Mouse (Mus musculus) B cell, adult 2 months (primary cell): ENCODE measurements around the gene Ndnf.

Experiments used
- DNase-seq, 2 experiments: peaks; one replicate each; pipeline ENCODE4 v3.0.0; 2022

Ndnf gene

GRCm38 (mm10) chr6:65671451-65671850 is at the start of gene Ndnf:
Gene Ndnf, plus strand, starts transcription at chr6:65671590.
- peak; percentile 36 to 44 for DNase-seq

DNA sequence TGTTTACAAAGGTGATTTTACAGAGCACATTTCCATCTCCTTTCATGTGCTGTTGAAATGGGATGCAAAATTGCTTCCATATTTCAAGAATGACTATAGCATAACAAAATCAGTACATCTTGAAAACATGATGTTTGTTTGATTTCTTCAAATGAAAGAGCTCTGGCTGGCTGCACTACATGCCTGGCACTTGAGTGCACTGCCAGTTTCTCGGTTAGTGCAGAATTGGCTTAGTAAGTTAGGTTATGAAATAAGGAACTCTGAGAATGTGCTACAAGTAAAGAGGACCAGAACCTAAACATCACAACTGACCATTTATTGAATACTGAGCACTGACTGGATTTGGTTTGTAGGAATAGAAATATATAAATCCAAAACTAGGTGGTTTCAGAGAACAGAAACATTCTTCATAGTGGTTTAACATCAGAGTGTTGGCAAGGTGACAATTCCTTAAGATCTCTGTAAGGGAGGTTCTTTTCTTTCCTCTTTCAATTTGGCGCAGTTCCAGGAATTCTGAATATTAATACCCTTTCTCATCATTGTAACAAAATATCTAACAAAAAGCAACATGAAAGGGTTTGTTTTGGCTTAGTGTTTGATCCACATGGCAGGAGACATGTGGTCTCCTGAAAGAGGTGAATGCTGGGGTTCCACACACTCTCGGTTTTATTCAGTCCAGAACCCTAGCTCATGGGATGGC is 48.2 kb upstream of the Ndnf start:
- no peak for DNase-seq

GRCm38 (mm10) chr6:65630578-65630977 is 40.8 kb upstream of the Ndnf start:
- no peak for DNase-seq

DNA sequence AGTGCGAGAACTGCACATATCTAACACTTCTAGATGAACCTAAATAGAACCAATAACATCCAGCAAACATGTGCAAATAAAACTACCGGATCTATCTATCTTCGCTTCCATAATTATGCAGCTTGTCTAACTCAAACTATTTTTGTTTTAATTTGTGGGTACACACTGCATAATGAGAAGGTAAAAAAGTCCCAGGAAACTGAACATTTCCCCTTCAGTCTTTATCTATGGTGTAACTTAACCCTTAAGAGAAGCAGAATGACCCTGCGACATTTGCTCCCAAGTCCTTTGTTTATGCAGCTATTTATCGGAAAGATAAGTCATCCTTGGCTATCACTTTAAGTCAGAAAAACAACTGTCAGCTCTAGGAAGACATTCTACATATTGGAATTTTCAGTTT is 39.2 kb upstream of the Ndnf start:
- no peak for DNase-seq

DNA sequence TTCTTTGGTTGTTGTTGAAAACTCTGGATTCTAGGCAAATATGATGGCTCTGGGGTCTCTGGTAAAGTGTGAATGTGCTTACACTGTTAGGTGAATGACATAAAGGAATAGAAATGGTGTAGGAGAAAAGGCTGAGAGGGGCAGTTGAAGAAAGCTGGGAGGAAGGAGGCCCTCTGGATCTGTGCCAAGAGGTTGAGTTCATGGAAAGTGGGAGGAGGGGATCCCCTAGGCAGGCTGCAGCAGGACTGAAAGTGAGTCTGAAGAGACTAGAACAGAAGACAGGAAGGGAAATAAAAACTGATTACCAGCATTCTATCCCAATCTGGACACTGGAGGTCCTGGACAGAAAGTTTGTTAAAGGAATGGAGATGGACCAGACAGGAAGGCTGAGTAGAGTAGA is 29.0 kb upstream of the Ndnf start:
- DNase-seq = no peak

DNA sequence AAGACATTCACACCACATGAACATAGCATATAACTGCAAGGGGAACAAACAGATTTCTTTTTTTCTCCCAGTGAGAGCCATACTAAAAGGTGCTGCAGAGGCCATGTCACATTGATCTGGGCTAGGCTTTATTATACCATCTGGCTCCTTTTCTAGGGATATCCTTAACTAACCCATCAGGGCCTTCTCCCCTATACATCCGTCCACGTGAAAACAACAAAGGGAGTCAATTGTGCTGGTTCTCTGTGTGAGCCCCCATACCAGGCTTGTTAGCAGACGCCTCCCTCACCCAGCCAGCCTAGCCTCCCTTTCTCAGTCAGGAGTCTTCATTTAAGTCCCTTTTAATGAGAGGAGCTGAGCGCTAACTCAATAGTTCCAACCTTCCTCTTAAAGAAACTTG is 27.3 kb upstream of the Ndnf start:
- no peak for DNase-seq

GRCm38 (mm10) chr6:65646408-65646807 is 25.0 kb upstream of the Ndnf start:
- no peak for DNase-seq

DNA sequence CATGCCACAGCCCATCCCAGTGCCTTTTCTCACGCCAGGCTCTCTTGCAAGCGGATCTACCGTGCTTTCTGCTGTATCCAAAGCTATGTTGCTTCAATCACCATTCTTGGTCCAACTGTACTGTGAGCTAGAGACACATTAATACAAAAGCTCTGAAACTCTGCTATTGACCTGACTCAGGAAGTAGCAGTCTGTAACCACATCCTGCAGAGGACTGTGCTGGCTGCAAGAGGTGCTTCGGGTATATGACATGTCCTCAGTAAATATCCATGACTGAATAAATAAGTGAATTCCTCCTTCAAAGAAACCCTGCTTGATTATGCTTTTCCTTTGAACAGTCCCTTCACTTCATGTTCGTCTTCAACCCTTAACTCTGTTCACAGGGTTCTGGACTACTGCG is 23.7 kb upstream of the Ndnf start:
- DNase-seq = no peak

GRCm38 (mm10) chr6:65651376-65651775 is 20.0 kb upstream of the Ndnf start:
- DNase-seq = no peak

DNA sequence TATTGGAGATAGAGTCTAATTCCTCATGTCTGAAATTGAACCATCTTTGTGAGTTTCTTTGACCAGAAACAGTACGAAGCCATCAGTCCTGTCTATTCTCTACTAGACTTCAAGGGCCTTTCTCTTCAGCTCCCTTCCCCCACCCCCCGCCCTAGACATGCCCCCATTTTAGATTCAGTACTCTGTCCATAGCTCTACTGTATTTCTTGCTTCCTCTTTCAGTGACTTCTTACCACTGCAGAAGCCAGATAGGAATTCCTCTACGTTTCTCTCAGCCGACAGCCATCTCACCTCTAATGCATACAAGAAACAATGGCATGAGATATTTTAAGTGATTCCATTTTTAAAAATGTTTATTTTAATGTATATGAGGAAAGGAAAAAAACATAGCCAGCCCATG is 10.1 kb upstream of the Ndnf start:
- no peak for DNase-seq

DNA sequence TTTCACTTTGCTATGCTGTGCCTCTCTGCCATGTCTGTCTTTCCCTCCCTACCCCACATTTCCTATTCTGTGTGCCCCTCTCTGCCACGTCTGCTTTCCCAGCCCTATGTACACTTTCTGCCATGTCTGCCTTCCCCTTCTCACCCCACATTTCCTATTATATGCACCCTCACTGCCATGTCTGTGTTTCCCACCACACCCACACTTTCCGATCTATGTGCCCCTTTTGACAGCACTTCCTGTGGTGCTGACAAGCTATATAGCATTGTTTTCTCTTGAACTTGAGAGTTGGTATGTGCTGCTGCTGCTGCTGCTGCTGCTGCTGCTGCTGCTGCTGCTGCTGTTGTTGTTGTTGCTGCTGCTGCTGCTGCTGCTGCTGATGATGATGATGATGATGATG is 9.3 kb upstream of the Ndnf start:
- DNase-seq = no peak

DNA sequence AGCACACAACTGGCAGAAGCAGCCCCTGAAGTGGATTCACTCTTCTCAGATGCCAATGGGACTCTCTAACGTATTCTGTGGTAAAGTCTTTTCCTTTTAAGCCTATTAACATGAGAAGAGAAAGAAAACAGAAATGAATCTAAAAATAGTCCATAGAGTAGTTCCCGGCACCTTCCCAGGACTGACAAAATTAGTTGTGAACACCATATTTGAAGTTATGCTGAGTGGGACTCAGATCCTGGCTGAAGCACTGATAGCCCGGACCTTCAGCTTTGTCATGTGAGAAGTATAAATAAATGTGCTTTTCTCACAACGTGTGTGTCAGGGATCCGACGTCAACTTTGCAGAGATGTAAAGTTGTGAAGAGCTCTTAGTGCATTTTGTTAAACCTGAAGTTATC is 7.4 kb upstream of the Ndnf start:
- no peak for DNase-seq

- DNase-seq = no peak
Measured at GRCm38 (mm10) chr6:65666295-65666694, 5.1 kb upstream of the Ndnf start.

- no peak for DNase-seq
Measured at GRCm38 (mm10) chr6:65669971-65670370, 1.4 kb upstream of the Ndnf start.

DNA sequence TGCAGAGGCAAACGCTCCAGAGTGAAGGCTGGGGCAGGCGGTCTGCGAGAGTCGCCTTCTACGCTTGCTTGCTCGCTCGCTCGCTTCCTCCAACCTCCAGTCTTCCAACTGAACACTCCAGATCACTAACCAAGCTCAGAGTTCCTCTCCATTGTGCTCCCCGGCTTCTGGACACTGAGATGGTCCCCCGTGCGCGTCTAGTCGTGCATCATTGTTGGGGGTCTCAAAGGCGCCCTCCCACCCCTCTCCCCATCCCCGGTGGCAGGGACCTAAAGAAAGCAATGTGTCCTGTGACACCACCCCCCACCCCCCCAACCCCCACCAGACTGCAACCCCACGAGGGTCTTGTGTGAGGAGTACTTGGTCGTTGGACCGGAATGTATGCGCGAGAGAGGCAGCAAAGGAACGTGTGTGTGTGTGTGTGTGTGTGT is 394 bp upstream of the Ndnf start:
- no peak for DNase-seq

- peak; percentile 28 to 39 for DNase-seq
Measured at GRCm38 (mm10) chr6:65672131-65673031, 991 bp downstream of the Ndnf start.

DNA sequence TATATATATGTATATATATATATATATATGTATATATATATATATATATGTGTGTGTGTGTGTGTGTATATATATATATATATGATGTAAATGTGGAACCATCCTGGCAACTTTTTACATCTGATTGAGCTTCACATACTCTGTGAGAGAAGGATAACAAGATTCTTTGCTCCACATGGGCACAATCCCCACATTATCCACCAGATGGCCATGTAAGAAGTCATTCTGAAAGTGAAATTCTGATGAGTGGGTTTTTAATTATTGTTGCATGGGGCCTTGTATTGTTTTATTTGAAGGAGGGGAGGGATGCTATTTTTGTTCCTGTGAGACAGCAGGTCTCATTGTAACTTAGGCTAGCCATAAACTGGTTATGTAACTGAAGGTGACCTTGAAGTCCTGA is 22.5 kb downstream of the Ndnf start:
- DNase-seq = no peak

DNA sequence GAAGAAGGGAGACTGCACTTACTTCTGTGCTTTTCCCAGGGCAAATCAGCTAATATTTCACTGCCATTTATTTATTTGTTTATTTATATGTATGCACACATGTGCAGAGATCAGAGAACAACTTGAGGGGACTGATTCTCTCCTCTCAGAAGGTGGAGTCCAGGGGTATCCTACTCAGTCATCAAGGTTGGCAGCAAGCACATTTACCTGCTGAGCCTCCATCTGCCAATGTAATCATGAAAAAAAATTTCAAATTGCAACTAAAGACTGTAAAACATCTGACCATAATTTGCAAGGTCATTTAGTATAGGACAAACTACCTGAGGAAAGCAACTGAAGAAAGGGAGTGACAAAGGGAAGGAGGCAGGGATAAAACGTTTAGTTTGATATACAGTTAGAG is 49.3 kb downstream of the Ndnf start:
- DNase-seq = no peak

DNA sequence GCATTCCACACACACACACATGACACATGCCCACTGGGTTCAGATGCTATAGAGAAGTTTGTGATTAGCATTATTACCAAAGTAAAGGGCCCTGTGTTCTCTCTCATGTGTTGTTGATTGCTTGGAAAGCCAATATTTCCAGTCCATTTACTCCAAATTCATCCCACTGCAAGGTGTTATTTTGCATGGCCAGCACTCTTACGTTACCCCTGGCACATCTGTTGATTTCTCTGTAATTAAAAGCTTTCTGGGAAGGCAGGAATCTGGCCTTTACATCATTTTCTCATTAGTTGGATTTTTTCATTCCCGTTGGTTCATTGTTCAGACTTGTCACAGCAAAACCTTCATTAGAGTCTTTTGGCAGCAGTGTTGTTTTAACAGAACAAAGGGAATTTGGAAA is 54.3 kb downstream of the Ndnf start:
- DNase-seq = no peak

GRCm38 (mm10) chr6:65728261-65728660 is 56.9 kb downstream of the Ndnf start:
- no peak for DNase-seq

DNA sequence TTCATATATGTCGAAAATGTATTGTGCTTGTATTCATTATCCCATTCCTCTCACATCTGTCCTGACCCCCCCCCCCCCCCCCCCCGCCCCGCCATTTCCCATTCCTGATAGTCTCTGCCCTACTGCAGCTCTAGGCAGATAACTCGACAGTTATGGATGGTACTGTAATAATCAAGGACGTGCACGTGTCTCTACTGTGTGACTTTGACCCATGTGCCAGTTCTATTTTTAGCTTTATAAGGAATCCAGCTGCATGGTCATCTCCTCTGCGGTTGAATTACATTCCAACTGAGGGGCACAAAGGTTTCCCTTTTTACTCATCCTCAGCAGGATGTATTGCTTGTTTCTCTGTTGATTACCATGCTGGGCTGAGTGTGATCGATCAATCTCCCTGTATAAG is 68.1 kb downstream of the Ndnf start:
- no peak for DNase-seq

- no peak for DNase-seq
Measured at GRCm38 (mm10) chr6:65743144-65743870, 71.9 kb downstream of the Ndnf start.

- no peak for DNase-seq
Measured at GRCm38 (mm10) chr6:65743871-65744202, 72.4 kb downstream of the Ndnf start.

DNA sequence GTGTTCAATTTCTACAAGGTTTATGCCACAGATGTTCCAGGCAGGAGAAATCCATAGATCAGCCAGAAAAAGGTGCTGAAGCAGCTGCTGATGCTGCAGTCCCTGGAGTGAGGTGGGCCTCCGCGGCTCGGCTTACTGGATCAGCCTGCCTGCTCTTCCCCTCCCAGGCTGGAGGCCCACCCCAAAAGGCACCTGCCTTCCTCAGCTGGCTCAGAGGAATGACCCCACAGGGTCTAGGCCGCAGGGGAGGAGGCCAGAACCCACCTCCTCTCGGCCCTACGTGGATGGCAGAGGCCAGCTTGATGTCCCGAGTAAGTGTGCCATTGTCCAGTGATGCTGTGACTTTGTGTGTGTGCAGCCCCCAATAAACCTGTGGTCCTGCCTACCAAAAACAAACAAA is 86.8 kb downstream of the Ndnf start:
- DNase-seq = no peak
